Mouse (Mus musculus) erythroblast, embryonic 14.5 days (primary cell): ENCODE measurements around the gene Adgrg1. TPM values are rescaled to one million over a fixed set of nuclear protein-coding genes. Genes with fewer than 3 reads are reported as not detected.

Experiments
- H3K27me3 ChIP-seq: 2 replicates; pipeline ENCODE4 v1.6.1; 2012; ENCODE audit warnings: inconsistent platforms; ENCODE audit not compliant: control insufficient read depth
- H3K36me3 ChIP-seq: 2 replicates; pipeline ENCODE4 v1.6.1; 2012; ENCODE audit warnings: mild to moderate bottlenecking, inconsistent platforms; ENCODE audit not compliant: control insufficient read depth
- H3K4me1 ChIP-seq: 2 replicates; pipeline ENCODE4 v1.6.1; 2012; ENCODE audit warnings: inconsistent platforms; ENCODE audit not compliant: control insufficient read depth
- H3K4me3 ChIP-seq: replicated peaks from 2 replicates; pipeline ENCODE3; 2012; ENCODE audit warnings: moderate library complexity, mild to moderate bottlenecking, inconsistent platforms
- H3K9me3 ChIP-seq: 2 replicates; pipeline ENCODE4 v1.6.1; 2012; ENCODE audit warnings: low read length, inconsistent platforms, mixed read lengths; ENCODE audit not compliant: control insufficient read depth
- GATA1 ChIP-seq: IDR thresholded peaks from 2 replicates; pipeline ENCODE4 v1.6.1; 2012; ENCODE audit warnings: low read length, inconsistent platforms, mixed read lengths
- TAL1 ChIP-seq: IDR thresholded peaks from 3 replicates; pipeline ENCODE4 v1.6.1; 2012; ENCODE audit warnings: low read length, inconsistent platforms, mixed read lengths
- polyA plus RNA-seq: library from polyadenylated mRNA; stranded (reverse); fragments of >175 nt; gene quantifications from 2 replicates; pipeline ENCODE4 v1.2.3, GENCODE M21; 2012

Adgrg1 gene
- polyA plus RNA-seq, 1 experiment: 14.3 TPM

DNA sequence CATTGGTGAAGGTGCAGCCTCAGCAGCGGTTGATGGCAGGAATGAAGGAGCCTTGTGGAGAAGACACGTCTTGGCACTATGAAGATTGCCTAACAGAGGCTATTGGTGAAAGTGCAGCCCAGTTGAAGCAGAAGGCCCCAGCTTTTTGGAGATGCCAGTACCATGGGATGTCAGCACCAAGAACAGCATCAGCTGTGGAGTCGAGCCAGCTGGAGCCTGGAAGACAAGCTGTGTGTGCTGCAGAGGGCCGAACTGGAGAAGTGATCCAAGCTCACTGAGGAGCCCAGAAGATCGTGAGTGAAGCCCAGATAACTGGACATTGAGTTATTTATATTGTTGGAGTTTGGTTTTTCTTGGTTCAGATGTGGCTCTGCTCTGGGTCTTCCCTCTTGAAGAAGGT is 22.5 kb upstream of the Adgrg1 start:
- no peak for TF ChIP-seq GATA1
- no peak for TF ChIP-seq TAL1
- H3K36me3 ChIP-seq: no peaks in the 10 kb centered on the region
- no peaks in the 10 kb centered on the region for H3K27me3 ChIP-seq
- H3K9me3 ChIP-seq: no peaks in the 10 kb centered on the region
- H3K4me1 ChIP-seq: peaks cover 43% of the 10 kb centered on the region
- no peak overlapping the region for H3K4me3 ChIP-seq

DNA sequence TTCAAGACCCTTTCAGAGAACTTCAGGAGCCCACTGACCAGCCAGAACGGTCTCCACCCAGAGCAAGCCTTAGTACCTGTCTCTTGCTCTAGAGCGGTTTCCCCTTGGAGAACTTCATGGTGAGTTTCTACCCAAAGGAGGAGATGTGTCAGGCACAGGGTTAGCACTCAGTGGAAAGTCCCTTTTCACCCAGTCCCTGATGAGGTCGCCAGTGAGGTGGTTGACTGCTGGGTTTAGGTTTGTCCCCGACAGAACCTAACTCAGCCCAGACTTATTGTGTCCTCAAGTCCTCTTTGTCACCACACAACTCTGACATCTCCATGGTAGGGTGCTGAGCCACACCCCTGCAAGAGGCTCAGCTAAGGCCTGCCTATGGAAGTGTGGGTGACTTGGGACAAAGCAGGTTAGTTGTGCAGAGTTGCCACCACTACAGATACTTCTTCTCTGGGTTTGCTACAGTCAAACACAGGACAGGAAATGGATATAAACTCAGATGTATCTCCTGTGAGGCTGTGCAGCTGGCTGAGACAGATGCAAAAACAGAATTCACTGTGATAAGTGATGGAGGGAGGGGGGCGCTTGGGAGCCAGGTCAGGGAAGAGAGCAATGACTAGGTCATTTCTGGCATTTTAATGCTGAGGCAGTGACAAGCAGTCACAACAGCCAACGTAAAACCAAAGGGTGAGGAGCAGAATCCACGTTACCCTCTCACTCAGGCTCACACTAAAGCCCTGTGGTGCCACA is 20.8 kb upstream of the Adgrg1 start:
- H3K4me1 ChIP-seq: peaks cover 43% of the 10 kb centered on the region
- no peaks in the 10 kb centered on the region for H3K36me3 ChIP-seq
- H3K4me3 ChIP-seq: no peak overlapping the region
- H3K27me3 ChIP-seq: no peaks in the 10 kb centered on the region
- TF ChIP-seq GATA1: no peak
- no peak for TF ChIP-seq TAL1
- H3K9me3 ChIP-seq: no peaks in the 10 kb centered on the region

DNA sequence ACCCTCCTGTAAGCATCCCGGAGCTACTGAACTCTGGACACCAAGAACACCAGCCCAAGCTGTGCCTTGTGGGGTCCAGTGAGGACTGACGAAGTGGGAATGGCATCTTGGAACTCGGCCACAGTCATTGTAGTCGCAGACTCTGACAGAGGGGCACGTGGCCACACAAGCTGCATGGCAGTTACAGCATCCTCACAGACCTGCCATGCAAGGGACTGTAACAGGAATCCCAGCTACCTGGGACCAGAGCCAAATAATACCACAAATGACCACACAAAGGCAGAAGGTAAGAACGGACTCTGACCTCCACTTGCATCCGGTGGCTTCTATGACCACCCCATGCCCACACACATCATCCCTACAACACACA is 20.2 kb upstream of the Adgrg1 start:
- H3K4me1 ChIP-seq: peaks cover 45% of the 10 kb centered on the region
- no peak overlapping the region for H3K4me3 ChIP-seq
- H3K9me3 ChIP-seq: no peaks in the 10 kb centered on the region
- no peak for TF ChIP-seq TAL1
- no peak for TF ChIP-seq GATA1
- H3K36me3 ChIP-seq: no peaks in the 10 kb centered on the region
- no peaks in the 10 kb centered on the region for H3K27me3 ChIP-seq

DNA sequence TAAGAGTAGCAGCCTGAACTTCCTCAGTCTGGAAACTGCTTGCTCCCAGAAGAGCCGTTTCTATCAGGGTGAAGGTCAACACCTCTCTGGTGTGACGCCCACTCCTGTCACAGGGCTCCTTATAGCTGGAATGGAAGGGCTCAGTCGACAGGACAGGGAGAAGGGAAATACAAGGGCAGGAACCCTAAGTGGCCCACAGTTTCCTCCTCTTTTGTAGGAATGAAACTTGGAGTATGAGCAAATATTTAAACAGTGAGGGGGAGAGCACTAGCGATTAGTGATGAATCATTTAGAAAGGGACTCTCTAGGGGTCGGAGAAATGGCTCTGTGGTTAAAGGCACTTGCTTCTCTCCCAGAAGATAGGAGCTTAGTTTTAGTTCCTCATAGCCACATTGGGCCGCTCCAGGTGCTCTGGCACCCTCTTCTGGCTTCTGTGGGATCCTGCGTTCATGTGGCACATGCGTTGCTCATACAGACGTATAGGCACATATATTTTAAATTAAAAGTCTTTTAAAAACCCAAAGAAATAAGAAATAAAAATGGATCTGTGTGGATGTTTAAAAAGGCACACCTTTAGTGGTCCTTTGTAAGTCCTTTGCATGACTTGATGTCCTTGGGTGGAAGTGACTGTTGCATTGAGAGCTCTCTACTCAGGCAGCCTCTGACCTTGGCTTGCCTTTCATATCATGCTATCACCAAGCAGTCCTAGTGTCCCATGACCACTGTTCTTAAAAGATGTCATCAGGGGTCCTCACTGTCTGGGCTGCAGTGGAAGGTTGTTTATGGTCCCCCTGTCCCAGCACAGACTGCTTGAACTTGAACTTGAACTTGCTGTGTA is 19.4 kb upstream of the Adgrg1 start:
- no peaks in the 10 kb centered on the region for H3K9me3 ChIP-seq
- no peak for TF ChIP-seq TAL1
- no peak for TF ChIP-seq GATA1
- H3K27me3 ChIP-seq: no peaks in the 10 kb centered on the region
- H3K36me3 ChIP-seq: no peaks in the 10 kb centered on the region; the same call in 1 of the 2 replicates
- H3K4me1 ChIP-seq: peaks cover 45% of the 10 kb centered on the region
- no peak overlapping the region for H3K4me3 ChIP-seq

DNA sequence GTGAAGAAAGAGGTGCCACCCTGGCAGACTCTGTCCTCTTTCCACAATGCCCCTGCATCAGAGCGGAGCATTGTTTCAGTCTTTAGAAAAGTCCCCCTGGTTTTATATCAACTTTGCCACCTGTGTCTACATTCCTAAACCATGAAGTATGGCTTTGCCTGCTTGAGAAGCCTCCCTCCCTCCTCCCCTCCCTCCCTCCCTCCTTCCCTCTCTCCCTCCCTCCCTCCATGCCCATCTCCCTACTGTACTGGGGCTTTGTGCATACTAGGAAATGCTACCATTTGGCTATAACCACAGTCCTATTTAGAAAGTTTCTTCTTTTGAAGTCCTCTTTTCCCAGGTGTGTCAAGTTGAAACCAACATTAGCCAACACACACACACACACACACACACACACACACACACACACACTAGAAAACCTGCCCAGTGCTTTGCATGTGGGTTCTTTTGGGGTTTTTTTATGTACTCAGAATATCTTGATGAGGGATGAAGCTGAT is 18.4 kb upstream of the Adgrg1 start:
- Histone ChIP-seq H3K4me3 (no peak overlapping the region), H3K36me3 (no peaks in the 10 kb centered on the region; the same call in 1 of the 2 replicates), H3K4me1 (peaks cover 45% of the 10 kb centered on the region), H3K9me3 (no peaks in the 10 kb centered on the region), H3K27me3 (no peaks in the 10 kb centered on the region)
- TF ChIP-seq TAL1: no peak
- TF ChIP-seq GATA1: no peak

DNA sequence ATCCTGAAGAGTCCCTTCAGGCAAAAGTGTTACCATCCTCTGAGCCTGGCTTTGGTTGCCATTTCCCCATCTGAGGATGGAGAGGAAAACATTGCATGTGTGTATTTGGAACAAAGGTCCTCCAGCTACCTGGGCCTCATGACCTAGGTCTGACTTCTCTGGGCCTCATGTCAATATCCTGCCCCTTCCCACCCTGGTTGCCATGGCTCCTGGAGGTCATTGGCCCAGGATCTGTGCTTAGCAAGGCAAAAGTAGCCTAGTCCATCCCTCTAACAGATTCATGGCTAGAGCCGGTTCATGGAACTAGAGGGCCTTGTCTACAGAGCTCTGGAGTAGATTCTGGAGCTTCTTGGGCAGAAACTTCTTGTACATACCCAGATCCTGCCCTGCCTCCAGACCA is 12.3 kb upstream of the Adgrg1 start:
- Histone ChIP-seq H3K9me3 (no peaks in the 10 kb centered on the region), H3K27me3 (no peaks in the 10 kb centered on the region), H3K4me3 (no peak overlapping the region), H3K4me1 (peaks cover 73% of the 10 kb centered on the region), H3K36me3 (no peaks in the 10 kb centered on the region; the same call in 1 of the 2 replicates)
- TF ChIP-seq TAL1: no peak
- no peak for TF ChIP-seq GATA1

DNA sequence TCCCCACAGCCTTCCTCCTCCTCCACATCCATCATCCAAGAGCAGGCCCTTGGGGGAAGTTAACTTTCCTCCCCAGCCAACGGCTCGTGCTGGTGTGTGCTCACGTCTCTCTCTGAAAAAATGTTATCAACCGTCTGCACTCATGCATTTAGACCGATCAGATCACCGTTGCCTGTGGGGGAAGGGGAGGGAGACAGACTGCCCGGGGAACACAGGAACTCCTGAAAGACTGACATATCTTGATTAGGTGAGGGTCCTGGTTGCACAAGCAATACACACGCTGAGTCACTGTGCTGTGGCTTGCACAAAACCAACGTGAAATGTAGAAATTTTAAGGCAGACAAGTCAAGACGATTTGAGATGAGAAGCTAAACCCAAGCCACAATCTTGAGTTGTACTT is 9.7 kb upstream of the Adgrg1 start:
- H3K4me3 ChIP-seq: peak overlapping the region; percentile 53
- H3K27me3 ChIP-seq: no peaks in the 10 kb centered on the region
- peaks cover 89% of the 10 kb centered on the region for H3K4me1 ChIP-seq
- no peaks in the 10 kb centered on the region for H3K9me3 ChIP-seq
- TF ChIP-seq GATA1: peak; percentile 78
- TF ChIP-seq TAL1: peak; percentile 66
- no peaks in the 10 kb centered on the region; the same call in 1 of the 2 replicates for H3K36me3 ChIP-seq

DNA sequence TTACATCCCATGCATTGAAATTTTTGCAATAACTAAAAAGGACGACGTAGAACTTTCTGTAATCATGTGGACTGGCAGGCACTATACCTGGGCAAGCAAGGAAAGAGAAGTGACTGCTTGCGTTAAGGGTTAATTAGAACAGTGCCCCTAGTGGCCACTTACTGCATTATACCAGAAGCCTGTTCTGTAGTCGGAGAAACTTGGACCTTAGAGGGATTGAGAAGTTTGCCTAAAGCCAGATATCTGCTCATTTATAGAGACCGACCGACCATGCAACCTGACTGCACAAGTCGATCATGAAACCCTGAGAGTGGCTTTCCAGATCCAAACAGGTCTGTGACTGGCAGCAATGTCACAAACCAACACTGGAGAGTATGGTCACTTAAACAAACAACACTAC is 8.0 kb upstream of the Adgrg1 start:
- TF ChIP-seq GATA1 (no peak), TAL1 (no peak)
- no peak overlapping the region for H3K4me3 ChIP-seq
- H3K36me3 ChIP-seq: no peaks in the 10 kb centered on the region; the same call in 1 of the 2 replicates
- peaks cover 80% of the 10 kb centered on the region for H3K4me1 ChIP-seq
- no peaks in the 10 kb centered on the region for H3K9me3 ChIP-seq
- no peaks in the 10 kb centered on the region for H3K27me3 ChIP-seq

DNA sequence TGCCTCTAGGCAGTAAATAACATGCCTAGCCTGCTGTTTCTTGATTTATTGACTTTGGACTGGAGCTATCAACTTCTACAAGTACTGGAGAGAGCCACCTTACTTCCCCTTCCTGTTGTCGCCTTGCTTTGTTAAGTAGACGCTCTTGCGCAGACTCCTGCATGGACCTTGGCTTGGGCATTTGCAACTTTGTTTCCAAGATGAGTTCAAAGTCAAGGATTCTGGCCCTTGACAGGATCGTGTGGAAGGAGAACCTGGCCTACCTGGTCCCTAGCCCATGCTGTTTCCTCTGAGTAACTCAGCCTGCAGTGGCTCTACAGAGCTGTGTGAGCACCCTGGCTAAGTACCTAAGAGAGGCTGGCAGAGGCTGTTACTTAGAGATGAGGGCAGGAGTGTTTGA is 7.5 kb upstream of the Adgrg1 start:
- Histone ChIP-seq H3K4me3 (no peak overlapping the region), H3K4me1 (peaks cover 75% of the 10 kb centered on the region)

More for the DNA sequence above, 7.5 kb upstream of the Adgrg1 start:
- no peaks in the 10 kb centered on the region for H3K27me3 ChIP-seq
- no peak for TF ChIP-seq GATA1
- TF ChIP-seq TAL1: no peak
- no peaks in the 10 kb centered on the region; the same call in 1 of the 2 replicates for H3K36me3 ChIP-seq
- no peaks in the 10 kb centered on the region for H3K9me3 ChIP-seq
